ENCODE assay signal across 14 mouse cellular contexts in the genomic region with DNA sequence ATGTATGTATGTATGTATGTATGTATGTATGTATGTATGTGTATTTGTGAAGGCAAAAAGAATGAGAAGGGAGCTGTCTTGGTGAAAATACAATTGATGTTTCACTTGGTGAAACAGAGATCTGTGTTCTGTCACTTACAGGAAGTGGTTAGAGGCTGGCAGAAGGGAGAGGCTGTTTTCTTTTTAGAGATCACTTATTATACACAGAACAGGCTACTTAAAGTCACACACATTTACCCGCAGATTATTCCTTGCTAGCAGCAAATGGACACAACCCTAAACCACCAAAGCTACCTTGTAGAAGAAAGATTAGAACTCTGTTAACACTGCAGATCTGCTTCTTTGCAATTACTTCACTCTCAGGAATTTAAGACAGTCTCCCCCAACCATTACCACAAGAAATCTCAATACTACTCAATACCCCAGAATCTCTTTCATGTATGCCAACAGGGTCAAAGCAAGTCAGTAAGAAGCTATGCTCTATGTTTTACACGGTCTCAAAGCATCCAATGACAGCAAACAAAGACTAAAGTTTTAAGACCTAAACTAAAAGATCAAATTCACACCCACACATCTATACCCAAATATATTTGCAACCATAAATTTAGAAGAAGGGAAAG.
DNase-seq lines count a peak whose midpoint lies in the region; ATAC-seq and TF ChIP-seq lines count a peak whose summit lies in the region.
"Had no signal": no experiment of that assay in that cellular context is flagged by ENCODE, and none has a peak within 500 bp of the region (broad histone marks: within the 10 kb centered on the region; RNA-seq: fewer than 3 reads in every experiment).

No protein-coding gene starts in this region.

- H3K4me2 ChIP-seq in heart, postnatal 0 days (ENCODE audit: low read depth, low read length), result no peak overlapping the region

- H3K4me3 ChIP-seq in heart, postnatal 0 days (ENCODE audit: low read depth, low read length), result no peak overlapping the region

- 29% methylated on average over 2 of the region's 2 CpGs for WGBS in heart, postnatal 0 days

- H3K27me3 ChIP-seq in heart, postnatal 0 days (ENCODE audit: control insufficient read depth, insufficient read depth, low read length), result no peaks in the 10 kb centered on the region

- peak overlapping the region; percentile 48 for H3K27ac ChIP-seq in heart, postnatal 0 days (ENCODE audit: low read depth)

- no peak for ATAC-seq in heart, postnatal 0 days (ENCODE audit: insufficient read depth, low read depth)
- ATAC-seq in activated CD4-positive, CD25-positive, alpha-beta regulatory T cell, adult 4 months, result peak; percentile 89
- peak; percentile 57; the same call in 1 of the 2 replicates for ATAC-seq in monocyte, adult 5-6 weeks (replicated peaks; ENCODE audit: insufficient number of reproducible peaks, low FRiP score, low TSS enrichment, poor library complexity, severe bottlenecking)
- ATAC-seq: forebrain, postnatal 0 days had no signal

- no peak for DNase-seq in heart, postnatal 0 days (ENCODE audit: low spot score)
- no peak for DNase-seq in heart, adult 18-20 months
- DNase-seq in CD4-positive helper T cell, adult 2 months (ENCODE audit: low read depth, low spot score), result peak; percentile 74
- DNase-seq in adrenal gland, postnatal 14 days, result no peak
- no peak for DNase-seq in testis, postnatal 14 days (ENCODE audit: low spot score)
- DNase-seq: adrenal gland, postnatal 10 days; cerebellum, adult 11 months; forebrain, postnatal 0 days; gastrocnemius, postnatal 36 days; kidney, postnatal 25 days; midbrain, embryonic 14.5 days; right cerebral cortex, postnatal 14 days had no signal

- TF ChIP-seq CTCF in heart, postnatal 0 days (IDR thresholded peaks at IDR 0.05; ENCODE audit: low read depth), result no peak

- no peaks in the 10 kb centered on the region for H3K9me3 ChIP-seq in heart, postnatal 0 days (replicated peaks; ENCODE audit: control insufficient read depth, low read length)

- no peak overlapping the region for H3K9ac ChIP-seq in heart, postnatal 0 days (replicated peaks; ENCODE audit: low read depth, low read length)
- H3K9ac ChIP-seq: forebrain, postnatal 0 days had no signal

- H3K36me3 ChIP-seq in heart, postnatal 0 days (replicated peaks; ENCODE audit: control insufficient read depth, insufficient read depth, low read length), result no peaks in the 10 kb centered on the region

- H3K4me1 ChIP-seq in heart, postnatal 0 days (ENCODE audit: control insufficient read depth, insufficient read depth), result no peaks in the 10 kb centered on the region

- TF ChIP-seq EP300 in heart, postnatal 0 days (IDR thresholded peaks at IDR 0.05; ENCODE audit: low read depth), result no peak
